Mouse (Mus musculus): ENCODE results near the gene Heyl.

Gene Heyl

DNA sequence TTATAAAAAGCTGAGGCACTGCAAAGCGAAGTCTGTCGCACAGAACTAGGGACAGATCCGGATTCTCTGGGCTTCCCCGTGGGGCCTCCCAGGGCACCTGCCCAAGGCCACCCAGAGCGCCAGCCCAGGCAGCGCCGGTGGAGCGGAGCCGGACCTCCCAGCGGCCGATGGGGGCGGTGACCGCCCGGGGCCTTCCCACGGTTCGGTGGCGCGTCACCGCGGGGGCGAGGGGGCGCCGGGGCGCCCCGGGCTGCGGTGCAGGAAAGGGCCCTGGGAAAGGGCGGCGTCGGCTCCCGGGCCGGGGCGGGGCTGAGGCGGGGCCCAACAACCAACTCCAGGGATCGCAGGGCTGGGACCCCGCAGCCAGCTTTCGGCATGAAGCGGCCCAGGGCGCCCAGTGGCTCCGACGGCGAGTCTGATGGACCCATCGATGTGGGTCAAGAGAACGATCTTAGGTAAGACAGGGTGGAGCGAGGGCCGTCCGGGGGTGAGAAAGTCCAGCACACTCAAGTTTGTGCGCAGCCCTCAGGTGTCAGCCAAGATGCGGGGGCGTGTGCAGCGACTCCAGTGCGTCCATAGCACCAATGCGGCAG lies at the start of gene Heyl:
Gene Heyl, plus strand, starts transcription at position 65 of the 593 bp plus-strand sequence.
- no peak for DNase-seq (ENCODE audit: low read depth, low spot score)

DNA sequence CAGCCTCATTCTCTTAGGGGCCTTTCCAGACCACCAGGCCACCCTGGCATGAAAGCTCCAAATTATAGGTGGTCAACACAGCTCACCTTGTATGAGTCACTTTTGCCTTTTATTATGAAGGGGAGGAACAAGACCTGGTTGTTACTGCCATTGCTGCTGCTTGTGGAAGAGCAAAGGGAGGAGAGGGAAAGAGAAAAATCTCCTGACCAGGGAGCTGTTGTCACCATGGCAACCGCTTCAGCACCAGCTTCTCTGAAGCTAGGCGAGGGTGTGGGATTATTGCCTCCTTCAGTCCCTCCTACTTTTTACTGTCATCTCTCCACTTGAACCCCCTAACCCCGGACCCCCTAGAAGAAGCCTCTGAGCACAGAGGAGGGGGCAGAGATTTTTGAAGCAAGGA lies 48.5 kb upstream of the Heyl start:
- no peak for DNase-seq (ENCODE audit: low read depth, low spot score)

DNA sequence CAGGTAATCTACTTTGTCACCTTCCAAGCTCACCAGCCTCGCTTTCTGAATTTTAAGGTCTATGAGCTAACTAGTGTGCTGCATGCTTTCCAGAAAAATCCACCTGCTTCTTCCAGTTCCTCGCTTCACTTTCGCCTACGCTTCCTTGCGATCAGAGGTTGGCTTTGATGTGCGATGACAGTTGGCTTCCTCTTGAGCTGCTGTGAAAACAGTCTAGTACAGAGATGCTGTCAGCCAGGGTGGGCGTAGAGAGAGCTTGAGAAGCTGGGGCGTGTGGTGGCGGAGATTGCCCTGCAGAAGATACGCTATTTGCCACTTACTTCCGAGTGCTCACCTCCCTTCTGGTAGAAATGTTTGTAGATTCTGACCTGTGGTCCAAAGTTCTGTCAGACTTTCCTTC lies 41.0 kb upstream of the Heyl start:
- no peak for DNase-seq (ENCODE audit: low read depth, low spot score)

DNA sequence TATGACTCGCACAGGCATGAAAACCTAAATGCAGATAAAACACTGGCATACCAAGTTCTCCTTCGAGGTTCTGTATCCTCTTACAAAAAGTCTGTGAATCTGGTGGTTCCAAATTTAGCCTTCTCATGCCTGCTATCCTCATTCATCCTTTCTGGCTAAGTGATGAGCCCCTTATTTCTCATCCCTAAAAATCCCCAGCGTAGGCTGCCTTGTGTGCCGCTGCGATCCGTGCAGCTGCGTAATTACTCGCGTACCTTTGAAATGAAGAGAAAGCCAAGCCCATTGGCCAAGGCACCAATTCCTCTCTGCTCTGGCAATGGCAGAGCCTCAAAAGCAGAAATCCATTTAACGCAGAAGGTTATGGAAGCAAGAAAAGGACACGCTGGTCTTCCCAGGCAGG lies 39.6 kb upstream of the Heyl start:
- DNase-seq (ENCODE audit: low read depth, low spot score), result no peak

DNA sequence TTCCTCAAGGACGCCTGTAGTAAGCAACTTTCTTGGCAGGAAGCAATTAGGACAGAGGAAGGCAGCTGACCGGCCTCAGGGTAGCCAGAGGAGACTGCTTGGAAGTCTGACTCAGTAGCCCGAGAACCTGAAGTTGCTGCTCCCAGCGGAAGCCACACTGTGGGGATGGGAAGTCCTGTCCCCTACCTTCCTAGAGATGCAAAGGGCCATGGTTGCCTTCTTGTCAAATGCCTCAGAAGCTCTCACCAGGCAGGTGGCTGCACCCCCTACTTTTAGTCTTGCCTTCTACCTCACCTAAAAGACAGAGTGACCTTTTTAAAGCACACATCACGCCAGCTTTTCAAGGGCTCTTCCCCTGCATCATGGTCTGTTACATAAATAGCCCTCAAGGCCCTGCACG lies 36.7 kb upstream of the Heyl start:
- no peak for DNase-seq (ENCODE audit: low read depth, low spot score)

DNA sequence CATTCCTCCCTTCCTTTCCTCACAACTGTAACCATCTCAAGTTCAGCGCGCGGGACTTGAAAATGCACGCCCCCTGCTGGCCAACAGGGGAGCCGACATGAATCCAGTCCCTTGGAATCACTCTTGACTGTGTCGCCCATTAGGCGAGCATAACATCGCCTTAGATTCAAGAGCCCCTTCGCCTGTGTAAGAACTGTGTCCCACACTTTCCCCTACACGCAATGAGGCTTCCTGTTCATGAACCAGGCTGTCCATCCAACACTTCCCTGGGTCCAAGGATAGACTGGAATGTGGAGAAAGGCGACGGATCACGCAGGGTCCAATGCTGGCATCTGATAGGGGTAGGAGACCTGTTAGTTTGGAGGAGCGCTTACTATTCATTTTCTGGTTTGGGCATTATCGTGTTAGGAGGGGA lies 32.6 kb upstream of the Heyl start:
- no peak for DNase-seq (ENCODE audit: low read depth, low spot score)

DNA sequence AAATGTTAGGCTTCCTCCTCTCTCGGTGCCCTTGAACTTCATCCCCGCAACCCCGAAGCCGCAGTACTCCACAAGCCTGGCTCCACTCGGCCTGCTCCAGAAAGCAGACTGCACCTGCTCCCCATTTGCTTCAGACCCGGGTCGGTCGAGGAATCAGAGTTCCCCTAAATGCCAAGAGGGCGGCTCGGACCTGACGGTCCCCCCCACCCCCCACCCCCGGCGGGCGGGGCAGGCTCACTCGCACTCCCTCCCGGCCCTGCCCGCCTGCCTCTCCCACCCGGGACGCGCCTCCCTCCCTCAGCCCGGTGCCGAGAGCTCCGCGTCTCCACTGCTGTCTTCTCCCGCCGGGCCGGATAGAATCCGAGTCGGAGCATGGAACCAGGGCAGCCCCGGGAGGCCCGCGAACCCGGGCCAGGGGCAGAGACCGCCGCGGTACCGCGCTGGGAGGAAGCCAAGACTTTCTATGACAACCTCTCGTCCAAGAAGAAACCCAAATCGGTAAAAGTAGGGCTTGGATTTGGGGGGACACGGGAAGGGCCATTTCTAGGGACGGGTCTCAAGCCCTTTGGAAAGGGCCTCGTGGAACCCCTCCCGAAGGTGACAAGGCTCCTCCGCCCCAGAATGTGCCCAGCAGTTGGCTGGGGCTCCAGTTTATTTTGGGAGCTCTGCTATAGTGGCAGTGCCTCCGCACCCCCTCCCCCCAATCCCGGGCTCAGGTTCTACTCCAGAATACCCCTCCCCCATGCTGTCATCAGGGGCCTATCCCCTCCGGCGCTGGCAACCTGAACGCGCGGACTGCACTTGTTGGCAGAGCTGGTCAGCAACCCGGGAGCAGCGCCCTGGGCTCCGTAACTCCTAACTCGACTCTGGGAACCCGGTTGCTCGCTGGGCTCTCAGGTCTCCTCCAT lies 31.9 kb upstream of the Heyl start, which contains the start of gene Nt5c1a:
Gene Nt5c1a, plus strand, starts transcription at position 319 of the 908 bp plus-strand sequence.
- DNase-seq (ENCODE audit: low read depth, low spot score), result no peak

DNA sequence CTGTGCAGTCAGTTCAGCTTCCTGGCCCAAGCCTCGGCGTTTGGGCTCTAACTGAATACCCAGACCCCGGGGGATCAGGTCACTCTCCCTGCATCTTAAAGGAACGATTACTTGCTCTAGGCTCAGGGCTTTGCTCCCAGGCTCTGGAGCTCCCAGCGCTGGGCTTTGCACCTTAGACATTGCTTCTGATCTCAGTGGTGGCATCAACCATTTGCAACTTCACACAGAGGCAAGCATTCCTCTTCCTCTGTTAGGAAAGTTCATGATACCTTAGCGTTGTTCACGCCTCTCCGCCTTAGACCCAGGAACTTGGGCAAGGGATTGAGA lies 31.3 kb upstream of the Heyl start:
- DNase-seq (ENCODE audit: low read depth, low spot score), result no peak

DNA sequence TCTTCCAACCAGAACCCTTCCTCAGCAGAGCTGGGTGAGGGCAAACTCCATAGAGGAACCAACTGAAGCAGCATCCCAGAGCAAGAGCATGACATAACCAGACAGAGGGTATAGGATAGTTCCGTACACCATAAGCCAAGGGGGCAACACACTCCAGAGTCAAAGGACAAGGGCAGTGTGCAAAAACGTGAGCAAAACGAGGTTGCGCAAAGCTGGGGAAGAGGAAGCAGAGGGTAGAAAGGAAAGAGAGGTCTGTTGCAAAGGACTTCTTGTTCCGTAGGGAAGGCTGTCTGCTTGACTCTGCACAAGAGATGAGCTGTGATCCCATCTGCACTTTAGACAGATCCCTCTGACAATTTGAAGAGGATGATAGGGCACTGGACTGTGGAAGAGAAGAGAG lies 26.0 kb upstream of the Heyl start:
- DNase-seq (ENCODE audit: low read depth, low spot score), result no peak

DNA sequence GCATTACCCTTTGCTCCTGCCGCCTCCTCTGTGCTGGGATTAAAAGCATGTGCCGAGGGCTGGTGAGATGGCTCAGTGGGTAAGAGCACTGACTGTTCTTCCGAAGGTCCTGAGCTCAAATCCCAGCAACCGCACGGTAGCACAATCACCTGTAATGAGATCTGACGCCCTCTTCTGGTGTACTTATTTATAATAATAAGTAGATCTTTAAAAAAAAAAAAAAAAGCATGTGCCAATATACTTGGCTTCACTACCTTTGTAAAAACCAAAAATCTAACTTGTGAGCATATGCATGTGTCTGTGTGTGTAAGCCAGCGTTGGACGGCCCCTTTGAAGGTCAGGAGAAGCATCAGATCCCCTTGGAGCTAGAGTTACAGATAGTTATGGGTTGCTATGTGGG lies 22.4 kb upstream of the Heyl start:
- no peak for DNase-seq (ENCODE audit: low read depth, low spot score)

DNA sequence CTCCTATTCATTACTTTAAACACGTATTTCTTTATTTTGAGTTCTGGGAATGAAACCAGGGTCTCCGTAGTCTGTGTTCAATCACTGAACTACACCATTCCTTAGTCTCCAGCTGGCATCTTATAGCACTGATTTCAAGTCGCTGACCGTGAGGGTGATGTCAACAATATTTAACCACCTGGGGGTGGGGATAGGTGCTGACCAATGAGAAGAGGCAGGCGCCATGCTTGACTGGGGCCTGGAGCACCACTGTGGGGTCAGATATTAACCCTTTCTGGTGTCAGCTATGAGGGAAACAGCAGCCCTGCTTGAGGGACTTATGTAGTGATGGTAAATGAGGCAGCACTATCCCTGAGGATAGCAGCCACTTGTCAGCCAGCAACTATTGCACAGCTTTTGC lies 21.9 kb upstream of the Heyl start:
- no peak for DNase-seq (ENCODE audit: low read depth, low spot score)

DNA sequence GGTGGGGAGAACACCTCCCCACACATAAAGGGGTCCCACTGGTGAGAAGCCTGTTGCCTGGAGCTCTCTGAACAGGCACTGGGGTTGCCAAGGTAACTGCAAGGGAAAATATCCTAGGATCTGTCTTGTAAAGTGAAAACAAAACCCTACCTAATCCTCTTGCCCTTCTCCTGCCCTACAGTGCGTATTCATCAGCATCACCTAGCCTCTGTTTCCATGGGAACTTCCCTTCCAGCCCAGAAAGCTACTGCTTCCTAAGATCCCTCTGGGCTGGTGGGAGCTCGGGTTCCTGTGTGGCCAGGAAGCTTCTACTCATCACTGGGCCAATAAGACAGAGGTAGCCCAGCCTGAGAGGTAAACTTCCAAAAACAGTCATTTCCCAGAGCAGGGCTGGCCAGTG lies 21.0 kb upstream of the Heyl start:
- no peak for DNase-seq (ENCODE audit: low read depth, low spot score)

DNA sequence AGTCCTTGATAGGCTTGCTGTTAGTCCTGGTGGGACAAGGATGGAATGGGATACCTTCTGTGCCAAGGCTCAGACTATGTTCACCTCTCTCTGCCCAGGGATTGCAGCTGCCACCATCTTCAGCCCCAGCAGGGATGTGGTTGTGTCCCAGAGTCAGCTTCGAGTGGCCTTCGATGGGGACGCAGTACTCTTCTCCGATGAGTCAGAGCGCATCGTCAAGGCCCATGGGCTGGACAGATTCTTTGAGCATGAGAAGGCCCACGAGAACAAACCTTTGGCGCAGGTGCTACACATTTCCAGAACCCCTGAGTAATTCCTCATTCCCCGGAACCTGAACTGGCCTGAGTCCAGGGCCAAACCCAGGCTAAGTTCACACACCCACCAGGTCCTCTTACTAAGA lies 19.4 kb upstream of the Heyl start:
- no peak for DNase-seq (ENCODE audit: low read depth, low spot score)

DNA sequence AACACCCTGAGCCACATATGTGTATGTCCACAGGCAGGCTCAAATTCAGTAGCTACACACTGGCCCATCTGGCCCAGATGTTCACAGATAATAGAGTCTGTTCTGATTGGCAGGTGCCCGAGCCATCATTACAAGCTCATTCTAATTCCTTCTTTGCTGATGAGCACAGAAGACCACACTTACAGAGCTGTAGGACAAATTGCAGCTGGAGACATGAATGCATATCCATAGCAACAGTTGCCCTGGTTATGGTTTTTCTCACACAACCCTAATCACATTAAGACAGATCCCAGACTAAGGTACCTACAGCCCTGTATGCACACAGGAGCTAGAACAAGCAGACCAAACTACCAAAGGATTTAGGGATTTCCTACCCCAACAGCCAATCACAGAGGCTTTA lies 18.0 kb upstream of the Heyl start:
- DNase-seq (ENCODE audit: low read depth, low spot score), result no peak

DNA sequence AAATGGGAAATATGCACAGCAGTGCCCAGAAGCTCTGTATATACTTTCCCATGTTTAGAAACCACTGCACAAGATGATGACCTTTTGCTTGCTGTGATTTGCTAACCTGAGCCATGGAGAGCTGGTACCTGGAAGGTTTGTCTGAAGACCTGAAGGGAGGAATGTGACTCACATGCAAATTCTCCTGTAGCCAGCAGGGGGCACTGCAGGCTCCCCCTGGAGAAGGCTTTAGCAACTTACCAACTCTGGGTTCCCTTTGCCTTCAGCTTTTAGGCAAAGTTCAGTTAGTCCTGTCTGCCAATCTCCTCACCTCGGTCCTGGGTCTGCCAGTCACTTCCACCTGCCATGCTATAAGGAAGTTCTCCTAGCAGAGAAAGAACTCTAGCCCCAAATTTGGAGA lies 16.6 kb upstream of the Heyl start:
- DNase-seq (ENCODE audit: low read depth, low spot score), result no peak

DNA sequence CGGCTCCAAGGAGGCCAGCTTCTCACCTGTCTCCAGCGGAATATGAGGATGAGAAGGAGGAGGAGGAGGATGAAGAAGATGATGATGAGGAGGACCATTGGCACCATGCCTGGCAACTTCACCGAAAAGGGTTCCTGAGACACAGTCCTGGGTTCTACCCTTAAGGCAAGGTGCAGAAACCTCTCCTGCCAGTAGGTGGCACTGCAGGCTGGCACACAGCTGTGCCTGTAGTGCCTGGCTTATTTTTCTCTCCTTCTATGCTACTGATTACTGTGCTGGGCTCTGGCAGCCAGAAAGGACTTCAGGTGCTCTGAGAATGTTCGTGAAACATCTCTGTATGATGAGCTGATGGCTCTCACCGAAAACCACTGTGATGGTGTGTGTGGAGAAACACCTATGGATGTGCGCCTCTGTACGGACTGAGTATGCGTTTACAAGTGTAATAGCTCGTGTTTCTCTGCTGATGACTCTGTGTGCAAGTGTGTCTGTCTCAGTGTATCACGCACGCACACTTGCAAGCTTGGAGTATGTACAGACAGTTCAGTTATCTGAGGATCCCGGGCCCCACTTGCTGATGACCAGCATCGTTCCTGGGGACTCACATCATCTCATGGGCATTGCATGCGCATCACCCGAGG lies 13.5 kb upstream of the Heyl start:
- peak; percentile 20 for DNase-seq (ENCODE audit: low read depth, low spot score)

DNA sequence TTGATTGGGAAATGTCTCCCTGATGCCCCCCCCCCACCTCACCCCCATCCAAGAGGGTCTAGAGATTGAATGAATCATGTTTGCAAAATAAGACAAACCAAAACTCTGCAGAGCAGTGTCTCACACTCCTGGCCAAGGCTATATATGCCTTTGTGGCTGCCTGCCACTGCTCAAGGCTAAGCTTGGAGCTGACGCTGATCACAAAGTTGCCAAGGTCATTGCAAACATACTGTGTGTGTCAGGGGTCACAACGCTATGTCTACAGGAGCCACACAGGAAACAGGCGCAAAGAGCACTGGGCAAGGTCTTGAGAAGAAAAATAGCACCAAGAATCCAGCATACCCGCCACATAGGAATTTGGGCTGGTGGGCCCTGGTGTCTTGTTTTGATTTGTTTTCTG lies 12.7 kb upstream of the Heyl start:
- DNase-seq (ENCODE audit: low read depth, low spot score), result no peak

DNA sequence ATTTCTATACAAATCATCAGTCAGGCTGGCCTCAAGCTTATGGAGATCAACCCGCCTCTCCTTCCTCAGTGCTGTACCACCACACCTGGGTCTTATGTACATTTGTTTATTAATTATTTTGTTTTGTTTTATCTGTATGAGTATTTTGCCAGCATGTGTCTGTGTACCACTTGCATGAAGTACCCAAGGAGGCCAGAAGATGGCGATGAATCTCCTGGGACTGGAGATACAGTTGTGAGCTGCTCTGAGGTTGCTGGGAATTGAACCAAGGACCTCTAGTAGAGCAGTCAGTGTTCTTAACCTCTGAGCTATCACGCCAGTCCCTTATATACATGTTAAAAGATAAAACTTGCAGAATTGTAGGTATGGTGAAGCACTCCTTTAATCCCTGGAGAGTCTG lies 10.0 kb upstream of the Heyl start:
- no peak for DNase-seq (ENCODE audit: low read depth, low spot score)

DNA sequence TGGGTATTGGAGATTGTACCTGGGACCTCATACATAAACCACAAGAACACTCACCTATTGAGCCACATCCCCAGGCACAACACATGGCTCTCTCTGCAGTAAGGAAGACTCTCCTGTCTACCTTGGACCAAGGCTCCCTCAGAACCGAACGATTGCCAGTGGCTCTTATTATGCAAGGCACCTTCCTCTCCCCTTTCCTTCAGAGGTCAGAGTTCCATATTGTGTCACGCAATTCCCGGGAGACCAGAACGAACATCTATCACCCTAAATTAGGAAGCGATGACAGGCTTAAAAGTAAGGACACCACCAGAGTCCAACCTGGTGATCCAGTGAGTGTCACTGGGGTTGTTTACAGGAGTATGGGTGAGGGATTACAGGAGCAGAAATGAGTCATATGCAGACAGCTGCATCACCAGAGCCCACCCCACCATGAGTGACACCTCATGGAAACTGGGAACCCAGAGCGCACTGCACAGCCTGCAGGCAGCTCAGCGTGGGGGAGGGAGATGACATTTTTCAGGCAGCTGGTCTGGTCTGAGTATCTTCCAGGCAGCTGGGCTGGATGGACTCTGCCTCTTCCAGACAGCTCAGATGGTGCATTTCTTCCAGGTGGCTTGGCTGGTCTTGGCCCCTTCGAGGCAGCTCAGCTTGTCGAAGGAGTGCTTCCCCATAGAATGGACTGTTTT lies 7.5 kb upstream of the Heyl start:
- DNase-seq (ENCODE audit: low read depth, low spot score), result no peak

DNA sequence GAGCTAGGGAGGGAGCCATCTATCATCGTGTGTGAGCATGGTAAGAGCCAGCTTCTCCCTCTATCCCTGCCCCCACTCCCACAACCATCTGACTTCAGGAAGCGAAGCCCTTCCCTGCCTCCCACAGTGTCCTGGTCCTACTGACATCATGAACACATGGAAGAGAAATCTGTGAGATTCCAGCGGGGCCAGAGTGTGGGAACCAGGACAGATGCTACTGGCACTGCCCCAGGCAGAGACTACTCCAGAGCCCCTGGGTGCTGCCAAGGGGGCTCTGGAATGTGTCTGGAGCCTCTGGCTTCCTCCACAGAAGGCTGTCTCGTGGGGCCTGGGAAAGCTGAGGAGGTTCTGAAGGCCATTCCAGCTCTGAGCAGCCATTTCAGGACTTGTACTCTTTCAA lies 5.6 kb upstream of the Heyl start:
- DNase-seq (ENCODE audit: low read depth, low spot score), result no peak

DNA sequence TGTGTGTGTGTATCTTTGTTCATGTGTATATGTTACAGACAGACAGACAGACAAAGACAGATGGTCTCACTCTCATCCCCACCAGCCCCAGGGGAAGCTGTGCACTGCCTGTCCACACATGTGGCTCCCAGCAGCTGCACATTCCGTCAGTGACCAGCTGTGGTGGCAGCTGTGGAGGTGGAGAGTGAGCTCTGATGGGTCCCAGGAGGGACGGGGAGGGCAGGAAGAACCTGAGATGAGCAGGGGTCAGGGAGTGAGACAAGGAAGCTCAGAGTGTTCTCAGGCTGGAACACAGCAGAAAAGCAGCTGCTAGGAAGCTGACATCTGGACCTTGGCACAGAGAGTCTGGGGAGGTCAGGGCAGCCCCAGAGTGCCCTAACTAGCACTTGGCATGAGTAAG lies 5.1 kb upstream of the Heyl start:
- DNase-seq (ENCODE audit: low read depth, low spot score), result no peak

DNA sequence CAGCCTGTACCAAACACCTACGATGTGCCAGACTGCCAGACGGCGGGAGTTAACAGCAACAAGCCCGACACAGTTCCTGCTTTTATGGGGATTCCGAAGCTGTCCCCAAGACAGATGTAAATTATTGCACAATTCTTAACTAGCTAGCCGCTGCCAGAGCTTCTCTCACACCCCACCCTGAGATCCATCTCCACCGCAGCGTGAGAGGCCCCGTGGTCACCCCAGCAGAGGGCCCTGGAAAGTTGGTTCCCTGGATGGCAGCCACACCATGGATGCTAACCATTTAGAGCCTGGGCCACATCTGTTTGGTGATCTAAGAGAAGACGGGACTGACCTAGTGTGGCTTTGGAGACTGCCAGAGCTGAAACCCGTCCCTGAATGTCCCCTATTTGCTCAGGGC lies 4.2 kb upstream of the Heyl start:
- no peak for DNase-seq (ENCODE audit: low read depth, low spot score)
